Mouse (Mus musculus) frontal cortex, adult (tissue): ENCODE data around the gene Gm128.
A peak's percentile ranks its signal among the peaks of the same experiment; 100 is the strongest.
"Not testable (repeated sequence)": the region's sequence is repeated elsewhere in the genome, so short reads cannot be mapped to it uniquely, and the experiment has no call there.

Experiments used
- ATAC-seq: cut with Nextera tagmentation; 2 replicates; pipeline ENCODE4 v1.9.2; 2017; ENCODE audit warnings: mild to moderate bottlenecking, moderate library complexity, mixed read lengths; ENCODE audit not compliant: low TSS enrichment

The Gm128 gene

GRCm38 (mm10) chr3:95230495-95231297 is 10.7 kb downstream of the Gm128 start:
- no peak for ATAC-seq

- ATAC-seq = no peak
Measured at GRCm38 (mm10) chr3:95229781-95230494, 11.5 kb downstream of the Gm128 start.

DNA sequence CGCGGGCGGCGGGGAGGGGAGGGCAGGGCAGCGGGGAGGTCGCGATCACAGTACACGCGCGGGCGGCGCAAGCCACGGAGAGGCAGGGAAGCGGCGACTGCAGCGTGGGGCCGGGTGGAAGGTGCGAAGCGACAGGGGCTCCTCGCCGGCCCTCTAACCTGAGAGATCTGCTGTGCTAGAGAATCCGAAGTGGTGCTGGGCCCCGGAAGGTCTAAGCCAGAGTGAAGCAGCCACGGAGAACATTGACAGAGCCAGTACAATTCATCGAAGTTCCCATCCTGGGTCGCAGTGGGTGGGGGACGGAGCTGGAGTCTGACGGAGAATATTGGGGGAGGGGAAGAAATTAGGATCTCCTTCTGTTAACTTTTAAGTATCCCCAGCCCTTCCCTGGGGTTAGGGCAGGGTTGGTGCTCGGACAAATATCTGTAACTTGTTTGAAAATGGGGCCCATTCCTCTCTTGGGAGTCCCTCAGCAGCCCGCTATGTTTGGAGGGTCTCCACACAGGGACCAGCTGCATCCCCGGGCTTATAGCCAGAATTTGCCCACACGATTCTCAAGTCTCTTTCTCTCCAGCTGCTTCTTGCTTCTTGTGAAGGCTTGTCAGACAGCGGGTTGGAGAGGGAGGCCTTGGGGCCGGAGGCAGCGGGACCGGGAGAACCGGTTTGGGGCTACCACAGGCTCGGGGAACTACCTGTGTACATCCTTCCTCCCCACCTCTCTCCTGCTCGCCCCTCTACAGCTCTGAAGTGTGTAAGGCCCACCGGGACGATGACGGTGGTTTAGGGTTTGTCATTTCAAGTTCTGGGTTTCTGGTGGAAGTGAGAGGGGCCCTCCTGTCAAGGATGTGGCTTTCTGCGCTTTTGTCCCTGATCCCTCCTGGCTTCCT is 12.3 kb downstream of the Gm128 start:
- peak; percentile 4 for ATAC-seq

GRCm38 (mm10) chr3:95228148-95228893 is 13.1 kb downstream of the Gm128 start, which contains the start of gene Cdc42se1:
Gene Cdc42se1, plus strand, starts transcription at chr3:95228732.
- ATAC-seq = peak; percentile 78

- no peak for ATAC-seq
Measured at GRCm38 (mm10) chr3:95227214-95227613, 14.2 kb downstream of the Gm128 start.

DNA sequence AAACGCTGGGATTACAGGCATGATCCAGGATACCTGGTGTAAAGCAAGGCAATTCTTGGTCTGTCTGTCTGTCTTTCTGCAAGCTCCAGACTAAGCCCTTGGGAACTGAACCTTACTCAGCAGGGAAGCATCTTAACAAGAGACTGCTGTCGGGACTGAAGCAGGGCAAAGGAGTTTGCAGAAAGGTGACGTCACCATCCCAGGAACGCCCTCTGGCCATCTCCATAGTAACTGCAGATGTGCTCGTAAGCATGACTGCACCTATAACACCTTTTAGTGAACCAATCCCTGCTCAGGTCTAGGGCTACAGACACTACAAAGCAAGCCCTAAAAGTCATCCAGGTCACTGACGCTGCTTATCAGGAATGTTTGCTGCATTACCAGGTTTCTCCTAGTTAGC is 17.1 kb downstream of the Gm128 start:
- no peak for ATAC-seq

GRCm38 (mm10) chr3:95223041-95223440 is 18.4 kb downstream of the Gm128 start:
- no peak for ATAC-seq

DNA sequence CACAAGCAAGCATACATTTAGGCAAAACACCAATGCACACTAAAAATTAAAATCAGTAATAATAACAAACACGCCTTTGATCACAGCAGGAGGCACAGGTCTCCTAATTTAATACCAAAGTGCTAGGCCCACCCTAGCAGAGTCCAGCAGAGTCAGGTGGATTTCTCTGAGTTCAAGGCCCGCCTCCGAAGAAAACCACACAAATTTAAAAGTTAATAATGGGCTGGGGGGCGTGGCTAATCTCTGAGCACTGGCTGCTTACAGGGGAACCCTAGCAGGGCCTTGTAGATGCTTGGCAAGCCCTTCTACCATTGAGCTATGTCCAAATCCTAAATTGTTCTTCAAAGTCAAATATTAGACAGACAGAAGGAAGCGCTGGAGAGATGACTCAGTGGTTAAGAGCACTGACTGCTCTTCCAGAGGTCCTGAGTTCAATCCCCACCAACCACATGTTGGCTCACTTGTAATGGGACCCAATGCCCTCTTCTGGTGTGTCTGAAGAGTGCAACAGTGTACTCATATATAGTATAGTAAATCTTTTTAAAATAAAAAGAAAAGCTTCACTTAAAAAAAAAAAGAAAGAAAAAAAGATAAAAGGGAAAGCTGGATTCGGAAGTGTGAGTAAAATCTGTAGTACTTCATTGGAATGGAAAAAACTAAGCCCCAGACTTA is 22.8 kb downstream of the Gm128 start:
- no peak for ATAC-seq

GRCm38 (mm10) chr3:95217255-95218134 is 23.9 kb downstream of the Gm128 start, which contains the start of gene Gabpb2:
Gene Gabpb2, minus strand, starts transcription at chr3:95217916.
- peak; percentile 88 for ATAC-seq

DNA sequence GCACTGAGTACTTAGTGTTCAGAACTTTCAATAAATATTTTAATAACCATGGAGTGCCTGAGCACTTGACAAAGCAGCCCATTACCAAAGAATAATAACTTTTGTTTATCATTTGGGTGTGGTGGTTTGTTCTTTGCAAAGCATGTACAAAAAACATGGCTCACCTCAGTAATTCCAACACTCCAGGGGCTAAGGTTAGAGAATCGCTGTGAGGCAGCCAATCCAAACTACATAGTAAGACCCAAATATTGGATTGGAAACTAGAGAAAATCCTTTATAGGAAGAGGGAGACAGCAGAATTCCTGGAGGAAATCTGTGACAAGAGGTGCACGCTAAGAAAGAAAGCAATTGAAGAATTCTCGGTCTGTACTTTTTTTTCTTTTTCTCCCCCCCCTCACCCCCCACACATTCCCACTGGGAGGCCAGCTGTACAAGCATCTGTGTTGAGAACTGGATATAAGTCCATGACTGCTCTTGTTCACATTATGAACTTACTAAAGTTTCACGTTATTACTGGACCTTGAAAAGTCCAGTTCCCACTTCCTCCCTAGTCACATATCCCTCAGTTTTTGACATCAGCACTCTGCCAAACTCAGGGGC is 24.6 kb downstream of the Gm128 start:
- 0 out of 2 replicates have a peak, but pooled peaks have one; percentile 6 for ATAC-seq

GRCm38 (mm10) chr3:95213609-95213975 is 27.8 kb downstream of the Gm128 start:
- ATAC-seq = no peak

GRCm38 (mm10) chr3:95212889-95213608 is 28.3 kb downstream of the Gm128 start:
- not testable (repeated sequence) for ATAC-seq

- ATAC-seq = no peak
Measured at GRCm38 (mm10) chr3:95210585-95210984, 30.8 kb downstream of the Gm128 start.

DNA sequence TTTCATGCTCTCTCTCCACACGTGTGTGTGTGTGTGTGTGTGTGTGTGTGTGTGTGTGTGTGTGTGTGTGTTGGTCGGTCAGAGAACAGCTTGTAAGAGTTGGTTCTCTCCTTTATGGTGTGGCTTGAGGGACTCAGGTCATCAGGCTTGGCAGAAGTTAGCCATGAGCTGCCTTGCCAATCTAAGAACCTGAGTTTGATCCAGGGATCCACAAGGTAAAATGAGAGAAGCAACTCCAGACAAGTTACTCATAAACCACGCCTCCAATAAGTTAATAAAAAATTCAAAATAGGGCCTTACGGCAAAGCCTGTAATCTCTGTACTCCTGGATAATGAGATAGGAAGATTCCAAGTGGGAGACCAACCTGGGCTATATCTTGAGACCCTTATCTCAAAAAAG is 33.1 kb downstream of the Gm128 start:
- ATAC-seq = no peak

GRCm38 (mm10) chr3:95203880-95204279 is 37.5 kb downstream of the Gm128 start:
- peak; percentile 82 for ATAC-seq

DNA sequence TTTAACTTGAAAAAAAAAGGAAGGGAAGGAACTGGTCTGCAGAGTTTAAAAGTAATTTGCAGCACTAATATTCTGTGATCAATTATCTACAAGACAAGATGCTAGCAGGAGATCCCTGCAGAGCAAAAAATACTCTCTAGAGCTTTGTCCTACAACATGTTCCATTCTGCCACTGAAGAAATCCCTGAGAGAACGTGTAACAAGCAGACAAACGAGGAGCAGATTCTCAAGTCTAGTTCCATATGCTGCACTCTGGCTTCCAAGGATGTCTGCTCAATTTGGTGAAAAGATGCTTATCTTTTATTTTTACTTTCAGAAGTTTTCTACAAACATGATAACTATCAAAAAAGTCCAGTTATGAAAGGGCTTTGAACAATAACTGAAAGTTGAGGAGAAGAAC is 40.8 kb downstream of the Gm128 start:
- ATAC-seq = peak; percentile 58

GRCm38 (mm10) chr3:95200132-95200531 is 41.3 kb downstream of the Gm128 start:
- ATAC-seq = 0 out of 2 replicates have a peak, but pooled peaks have one; percentile 4

GRCm38 (mm10) chr3:95199101-95199500 is 42.3 kb downstream of the Gm128 start:
- no peak for ATAC-seq

GRCm38 (mm10) chr3:95195772-95196171 is 45.6 kb downstream of the Gm128 start:
- ATAC-seq = no peak
